Mouse (Mus musculus): ENCODE measurements around the gene Rasal2. TPM values are rescaled to one million over a fixed set of nuclear protein-coding genes. Genes with fewer than 3 reads are reported as not detected.

Rasal2 gene
- polyA plus RNA-seq, 1 experiment, result 1.3 TPM

GRCm38 (mm10) chr1:157255776-157256175 lies 156.6 kb downstream of the Rasal2 start:
- Histone ChIP-seq H3K4me3 (ENCODE audit: control insufficient read depth, insufficient read depth, low read length) (no peak overlapping the region), H3K27ac (ENCODE audit: control insufficient read depth, insufficient read depth, low read length) (no peak overlapping the region), H3K36me3 (ENCODE audit: control insufficient read depth, insufficient read depth, low read length) (no peaks in the 10 kb centered on the region), H3K27me3 (ENCODE audit: control insufficient read depth, insufficient read depth, low read length) (no peaks in the 10 kb centered on the region), H3K4me1 (replicated peaks; ENCODE audit: control insufficient read depth, insufficient read depth, low read length) (no peaks in the 10 kb centered on the region)
- 93% methylated on average over 1 of the region's 1 CpGs for WGBS
- DNase-seq, result no peak
- TF ChIP-seq POLR2A (IDR thresholded peaks at IDR 0.05; ENCODE audit: control insufficient read depth, extremely low read depth, insufficient read depth, low read length, poor library complexity), result no peak
- no peak for TF ChIP-seq CTCF (IDR thresholded peaks at IDR 0.05; ENCODE audit: borderline replicate concordance, control insufficient read depth, extremely low read depth, insufficient read depth, low read length, poor library complexity)

- Histone ChIP-seq H3K36me3 (ENCODE audit: control insufficient read depth, insufficient read depth, low read length) (no peaks in the 10 kb centered on the region), H3K4me3 (ENCODE audit: control insufficient read depth, insufficient read depth, low read length) (no peak overlapping the region), H3K27me3 (ENCODE audit: control insufficient read depth, insufficient read depth, low read length) (no peaks in the 10 kb centered on the region), H3K27ac (ENCODE audit: control insufficient read depth, insufficient read depth, low read length) (no peak overlapping the region), H3K4me1 (replicated peaks; ENCODE audit: control insufficient read depth, insufficient read depth, low read length) (no peaks in the 10 kb centered on the region)
- TF ChIP-seq POLR2A (IDR thresholded peaks at IDR 0.05; ENCODE audit: control insufficient read depth, extremely low read depth, insufficient read depth, low read length, poor library complexity) (no peak), CTCF (IDR thresholded peaks at IDR 0.05; ENCODE audit: borderline replicate concordance, control insufficient read depth, extremely low read depth, insufficient read depth, low read length, poor library complexity) (no peak)
- WGBS, result 92% methylated on average over 9 of the region's 9 CpGs
- DNase-seq, result no peak
These were observed 158.6 kb downstream of the Rasal2 start for GRCm38 (mm10) chr1:157253600-157254490.

GRCm38 (mm10) chr1:157248112-157248511 lies 164.3 kb downstream of the Rasal2 start:
- H3K27me3 ChIP-seq (ENCODE audit: control insufficient read depth, insufficient read depth, low read length), result no peaks in the 10 kb centered on the region
- no peaks in the 10 kb centered on the region for H3K4me1 ChIP-seq (replicated peaks; ENCODE audit: control insufficient read depth, insufficient read depth, low read length)
- no peak overlapping the region for H3K27ac ChIP-seq (ENCODE audit: control insufficient read depth, insufficient read depth, low read length)
- no peaks in the 10 kb centered on the region for H3K36me3 ChIP-seq (ENCODE audit: control insufficient read depth, insufficient read depth, low read length)
- no peak for TF ChIP-seq CTCF (IDR thresholded peaks at IDR 0.05; ENCODE audit: borderline replicate concordance, control insufficient read depth, extremely low read depth, insufficient read depth, low read length, poor library complexity)
- TF ChIP-seq POLR2A (IDR thresholded peaks at IDR 0.05; ENCODE audit: control insufficient read depth, extremely low read depth, insufficient read depth, low read length, poor library complexity), result no peak
- WGBS, result 79% methylated on average over 3 of the region's 3 CpGs
- DNase-seq, result no peak
- no peak overlapping the region for H3K4me3 ChIP-seq (ENCODE audit: control insufficient read depth, insufficient read depth, low read length)

GRCm38 (mm10) chr1:157247341-157247740 lies 165.1 kb downstream of the Rasal2 start:
- no peaks in the 10 kb centered on the region for H3K4me1 ChIP-seq (replicated peaks; ENCODE audit: control insufficient read depth, insufficient read depth, low read length)
- no peak overlapping the region for H3K4me3 ChIP-seq (ENCODE audit: control insufficient read depth, insufficient read depth, low read length)
- TF ChIP-seq POLR2A (IDR thresholded peaks at IDR 0.05; ENCODE audit: control insufficient read depth, extremely low read depth, insufficient read depth, low read length, poor library complexity), result no peak
- TF ChIP-seq CTCF (IDR thresholded peaks at IDR 0.05; ENCODE audit: borderline replicate concordance, control insufficient read depth, extremely low read depth, insufficient read depth, low read length, poor library complexity), result no peak
- no peak for DNase-seq
- 87% methylated on average over 3 of the region's 3 CpGs for WGBS
- no peaks in the 10 kb centered on the region for H3K36me3 ChIP-seq (ENCODE audit: control insufficient read depth, insufficient read depth, low read length)
- H3K27ac ChIP-seq (ENCODE audit: control insufficient read depth, insufficient read depth, low read length), result no peak overlapping the region
- no peaks in the 10 kb centered on the region for H3K27me3 ChIP-seq (ENCODE audit: control insufficient read depth, insufficient read depth, low read length)

GRCm38 (mm10) chr1:157246779-157247178 lies 165.6 kb downstream of the Rasal2 start:
- no peaks in the 10 kb centered on the region for H3K36me3 ChIP-seq (ENCODE audit: control insufficient read depth, insufficient read depth, low read length)
- no peak overlapping the region for H3K27ac ChIP-seq (ENCODE audit: control insufficient read depth, insufficient read depth, low read length)
- H3K27me3 ChIP-seq (ENCODE audit: control insufficient read depth, insufficient read depth, low read length), result no peaks in the 10 kb centered on the region
- no peak for TF ChIP-seq POLR2A (IDR thresholded peaks at IDR 0.05; ENCODE audit: control insufficient read depth, extremely low read depth, insufficient read depth, low read length, poor library complexity)
- TF ChIP-seq CTCF (IDR thresholded peaks at IDR 0.05; ENCODE audit: borderline replicate concordance, control insufficient read depth, extremely low read depth, insufficient read depth, low read length, poor library complexity), result no peak
- DNase-seq, result no peak
- H3K4me1 ChIP-seq (replicated peaks; ENCODE audit: control insufficient read depth, insufficient read depth, low read length), result no peaks in the 10 kb centered on the region
- WGBS, result 80% methylated on average over 1 of the region's 1 CpGs
- no peak overlapping the region for H3K4me3 ChIP-seq (ENCODE audit: control insufficient read depth, insufficient read depth, low read length)

- no peak for DNase-seq
These were observed 168.0 kb downstream of the Rasal2 start for GRCm38 (mm10) chr1:157244453-157244790.

More at GRCm38 (mm10) chr1:157244453-157244790, 168.0 kb downstream of the Rasal2 start:
- Histone ChIP-seq H3K27me3 (ENCODE audit: control insufficient read depth, insufficient read depth, low read length) (no peaks in the 10 kb centered on the region), H3K36me3 (ENCODE audit: control insufficient read depth, insufficient read depth, low read length) (no peaks in the 10 kb centered on the region), H3K4me1 (replicated peaks; ENCODE audit: control insufficient read depth, insufficient read depth, low read length) (no peaks in the 10 kb centered on the region), H3K27ac (ENCODE audit: control insufficient read depth, insufficient read depth, low read length) (no peak overlapping the region), H3K4me3 (ENCODE audit: control insufficient read depth, insufficient read depth, low read length) (no peak overlapping the region)
- 90% methylated on average over 5 of the region's 5 CpGs for WGBS
- TF ChIP-seq CTCF (IDR thresholded peaks at IDR 0.05; ENCODE audit: borderline replicate concordance, control insufficient read depth, extremely low read depth, insufficient read depth, low read length, poor library complexity) (no peak), POLR2A (IDR thresholded peaks at IDR 0.05; ENCODE audit: control insufficient read depth, extremely low read depth, insufficient read depth, low read length, poor library complexity) (no peak)

All from thymus, adult 2 months (tissue).